Mouse (Mus musculus): ENCODE data around the gene Lexm.

GRCm38 (mm10) chr4:106650833-106651527 lies 33.9 kb upstream of the Lexm start, which contains the start of gene Pars2:
- TF ChIP-seq CTCF (conservative IDR thresholded peaks at IDR 0.05; ENCODE audit: insufficient read depth, insufficient read length, low read depth, low read length), result no peak
- TF ChIP-seq POLR2A (IDR thresholded peaks at IDR 0.05; ENCODE audit: low read depth, low read length), result peak; percentile 32
